Mouse (Mus musculus): ENCODE data around the gene Rspo1.

GRCm38 (mm10) chr4:124978201-124978600, 8.0 kb upstream of the Rspo1 start:
- TF ChIP-seq GATA1 (IDR thresholded peaks at IDR 0.05; ENCODE audit: low read length) (no peak), TAL1 (IDR thresholded peaks at IDR 0.05; ENCODE audit: low read length) (no peak)

All from erythroblast, embryonic 14.5 days (primary cell).